Mouse (Mus musculus) heart, postnatal 0 days (tissue): Measurements from ENCODE around the gene Fam3b. TPM values are rescaled to one million over a fixed set of nuclear protein-coding genes. Genes with fewer than 3 reads are reported as not detected.

ENCODE experiments used
- ATAC-seq: fragments of 200-750 bp; cut with Nextera tagmentation; 2 replicates; pipeline ENCODE4 v1.8.0; 2017; ENCODE audit warnings: low read depth, moderate number of reproducible peaks, moderate library complexity; ENCODE audit not compliant: insufficient read depth
- DNase-seq: peaks from one replicate; pipeline ENCODE4 v3.0.0-alpha.2; 2016; ENCODE audit warnings: low spot score
- H3K27ac ChIP-seq: fragments of 300-500 bp; sonication (generic); 2 replicates; pipeline ENCODE4 v1.5.1; 2014; ENCODE audit warnings: low read depth, mild to moderate bottlenecking
- H3K27me3 ChIP-seq: fragments of 300-500 bp; sonication (generic); 2 replicates; pipeline ENCODE4 v1.6.1; 2014; ENCODE audit warnings: low read length, mixed read lengths; ENCODE audit not compliant: control insufficient read depth, insufficient read depth
- H3K36me3 ChIP-seq: fragments of 300-500 bp; sonication (generic); replicated peaks from 2 replicates; pipeline ENCODE4 v1.6.1; 2014; ENCODE audit warnings: low read length, mixed read lengths; ENCODE audit not compliant: control insufficient read depth, insufficient read depth
- H3K4me1 ChIP-seq: fragments of 300-500 bp; sonication (generic); 2 replicates; pipeline ENCODE4 v1.6.1; 2014; ENCODE audit warnings: antibody characterized with exemption; ENCODE audit not compliant: control insufficient read depth, insufficient read depth
- H3K4me2 ChIP-seq: fragments of 300-500 bp; sonication (generic); 2 replicates; pipeline ENCODE4 v1.6.1; 2014; ENCODE audit warnings: low read depth, mild to moderate bottlenecking, low read length, moderate library complexity
- H3K4me3 ChIP-seq: fragments of 300-500 bp; sonication (generic); 2 replicates; pipeline ENCODE4 v1.5.1; 2014; ENCODE audit warnings: low read depth, low read length
- H3K9ac ChIP-seq: fragments of 300-500 bp; sonication (generic); replicated peaks from 2 replicates; pipeline ENCODE4 v1.6.1; 2014; ENCODE audit warnings: low read depth, low read length, mixed read lengths
- H3K9me3 ChIP-seq: fragments of 300-500 bp; sonication (generic); replicated peaks from 2 replicates; pipeline ENCODE4 v1.6.1; 2016; ENCODE audit warnings: low read length; ENCODE audit not compliant: control insufficient read depth
- CTCF ChIP-seq: IDR thresholded peaks from 2 replicates; pipeline ENCODE4 v1.5.1; 2016; ENCODE audit warnings: antibody characterized with exemption, control low read depth, low read depth
- EP300 ChIP-seq: IDR thresholded peaks from 2 replicates; pipeline ENCODE4 v1.6.1; 2016; ENCODE audit warnings: antibody characterized with exemption, low read depth
- WGBS: fragments of 180-500 bp; shearing (Covaris S2); extraction: QIAGEN DNeasy Blood & Tissue Kit; methylation state at CpG from one replicate; pipeline ENCODE4 v1.1.7; 2014; 5-methylcytosine and 5-hydroxymethylcytosine counted together
- polyA plus RNA-seq: library from polyadenylated mRNA; unstranded; fragments of >200 nt; fragmentation: Nextera tagmentation; extraction: Ambion mirVana; gene quantifications from 2 replicates; pipeline ENCODE4 v1.2.1, GENCODE M21; 2015
- total RNA-seq: library from RNA; depleted of rRNA; stranded (reverse); fragments of >200 nt; gene quantifications from 2 replicates; pipeline ENCODE4 v1.2.3, GENCODE M21; 2014; ENCODE audit warnings: low replicate concordance; rRNA removed

The Fam3b gene
- total RNA-seq = not detected in 2 replicates
- not detected in 2 replicates for polyA plus RNA-seq

DNA sequence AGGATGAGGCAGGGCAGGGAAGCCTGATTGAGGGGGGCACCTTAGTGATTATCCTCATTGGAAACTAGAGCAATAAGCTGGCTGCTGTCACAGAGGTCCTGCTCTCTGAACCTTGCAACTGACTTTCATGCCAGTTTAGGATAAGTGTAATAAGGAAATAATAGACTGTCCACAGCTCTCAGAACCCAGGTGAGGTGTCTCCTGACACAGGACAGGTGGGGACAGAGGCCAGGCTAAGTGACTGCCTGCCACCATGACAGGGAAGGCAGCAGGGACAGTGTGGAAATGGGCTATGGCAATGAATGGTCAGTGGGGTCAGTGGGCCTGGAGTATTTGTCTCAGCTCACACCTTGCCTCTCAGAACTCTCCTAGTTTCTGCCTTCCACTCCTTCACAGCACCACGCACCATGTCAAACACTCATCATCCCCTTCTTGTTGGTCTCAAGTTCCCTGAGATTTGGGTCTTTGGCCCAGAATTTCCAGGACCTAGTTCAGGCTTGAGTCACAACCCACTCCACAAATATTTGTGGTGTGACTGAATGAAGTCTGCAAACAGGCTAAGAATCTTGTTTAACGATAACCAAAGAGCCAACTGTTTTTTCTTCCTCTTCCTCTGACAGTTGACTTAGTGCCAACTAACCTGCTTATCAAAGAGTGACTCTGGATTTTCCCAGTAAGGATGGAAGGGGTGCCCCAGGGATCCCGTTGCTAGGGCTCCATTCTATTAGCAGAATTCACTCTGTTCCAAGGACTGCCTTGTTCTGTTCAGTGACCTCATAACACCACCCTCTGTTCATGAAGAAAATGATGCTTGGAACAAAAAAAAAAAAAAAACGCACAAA, at the start of gene Fam3b:
TSS of gene Fam3b (minus strand) at position 718 of the 842 bp plus-strand sequence.
- TF ChIP-seq CTCF (no peak), EP300 (no peak)
- no peak within 1 kb of the TSS for H3K9ac ChIP-seq
- H3K4me3 ChIP-seq = no peak within 1 kb of the TSS
- H3K27ac ChIP-seq = no peak within 1 kb of the TSS
- no peaks in the 10 kb centered on the region for H3K4me1 ChIP-seq
- H3K4me2 ChIP-seq = no peak within 1 kb of the TSS
- H3K27me3 ChIP-seq = no peaks in the 10 kb centered on the region
- 49% methylated on average over 4 of the region's 4 CpGs for WGBS
- ATAC-seq (no peak), DNase-seq (no peak)
- H3K9me3 ChIP-seq = no peaks in the 10 kb centered on the region
- no peaks in the 10 kb centered on the region for H3K36me3 ChIP-seq

DNA sequence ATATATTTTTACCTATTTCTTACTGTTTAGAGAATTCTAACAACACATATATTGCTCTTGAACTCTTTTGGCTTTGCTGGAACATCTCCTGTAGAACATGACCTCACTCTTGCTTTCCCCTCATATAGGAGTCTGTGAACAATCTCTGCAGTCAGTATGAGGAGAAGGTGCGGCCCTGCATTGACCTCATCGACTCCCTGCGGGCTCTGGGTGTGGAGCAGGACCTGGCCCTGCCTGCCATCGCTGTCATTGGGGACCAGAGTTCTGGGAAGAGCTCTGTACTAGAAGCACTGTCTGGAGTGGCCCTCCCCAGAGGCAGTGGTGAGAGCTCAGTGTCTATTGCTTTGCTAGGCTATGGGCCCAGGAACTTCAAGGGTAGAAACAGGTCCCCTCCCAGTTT, 29.7 kb upstream of the Fam3b start:
- Histone ChIP-seq H3K4me3 (no peak overlapping the region), H3K27me3 (no peaks in the 10 kb centered on the region), H3K4me2 (no peak overlapping the region), H3K9me3 (peaks cover 8% of the 10 kb centered on the region; the same call in 1 of the 2 replicates), H3K9ac (no peak overlapping the region), H3K36me3 (peaks cover 30% of the 10 kb centered on the region), H3K27ac (no peak overlapping the region), H3K4me1 (no peaks in the 10 kb centered on the region)
- ATAC-seq (no peak), DNase-seq (no peak)
- TF ChIP-seq CTCF = no peak
- TF ChIP-seq EP300 = no peak
- WGBS = 75% methylated on average over 4 of the region's 4 CpGs

DNA sequence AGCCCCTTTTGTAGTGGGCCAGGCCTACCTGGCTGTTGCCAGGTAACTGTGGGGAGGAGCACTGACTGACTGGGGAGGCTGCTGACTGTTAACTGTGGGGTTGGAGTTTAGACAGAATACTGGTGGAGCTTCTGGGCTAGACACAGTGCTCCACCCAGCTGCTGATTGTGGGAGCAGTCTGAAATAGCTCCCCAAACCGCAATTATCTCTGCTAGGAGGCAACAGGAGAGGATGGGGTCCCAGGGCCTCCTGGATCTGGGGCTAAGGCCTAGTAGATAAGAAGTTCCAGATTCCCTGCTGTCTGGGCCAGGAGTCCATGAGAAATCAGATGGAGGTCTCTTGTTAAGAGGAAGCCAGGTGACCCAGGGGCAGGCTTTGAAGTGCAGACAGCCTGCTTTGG, 22.2 kb upstream of the Fam3b start:
- Histone ChIP-seq H3K27me3 (no peaks in the 10 kb centered on the region), H3K27ac (peak overlapping the region; percentile 99), H3K4me3 (peak overlapping the region; percentile 45), H3K9me3 (peaks cover 8% of the 10 kb centered on the region; the same call in 1 of the 2 replicates), H3K4me2 (peak overlapping the region; percentile 68), H3K9ac (peak overlapping the region; percentile 59), H3K4me1 (peaks cover 31% of the 10 kb centered on the region), H3K36me3 (peaks cover 12% of the 10 kb centered on the region)
- WGBS = 37% methylated on average over 1 of the region's 1 CpGs
- ATAC-seq (no peak), DNase-seq (no peak)
- TF ChIP-seq EP300 = no peak
- TF ChIP-seq CTCF = no peak

DNA sequence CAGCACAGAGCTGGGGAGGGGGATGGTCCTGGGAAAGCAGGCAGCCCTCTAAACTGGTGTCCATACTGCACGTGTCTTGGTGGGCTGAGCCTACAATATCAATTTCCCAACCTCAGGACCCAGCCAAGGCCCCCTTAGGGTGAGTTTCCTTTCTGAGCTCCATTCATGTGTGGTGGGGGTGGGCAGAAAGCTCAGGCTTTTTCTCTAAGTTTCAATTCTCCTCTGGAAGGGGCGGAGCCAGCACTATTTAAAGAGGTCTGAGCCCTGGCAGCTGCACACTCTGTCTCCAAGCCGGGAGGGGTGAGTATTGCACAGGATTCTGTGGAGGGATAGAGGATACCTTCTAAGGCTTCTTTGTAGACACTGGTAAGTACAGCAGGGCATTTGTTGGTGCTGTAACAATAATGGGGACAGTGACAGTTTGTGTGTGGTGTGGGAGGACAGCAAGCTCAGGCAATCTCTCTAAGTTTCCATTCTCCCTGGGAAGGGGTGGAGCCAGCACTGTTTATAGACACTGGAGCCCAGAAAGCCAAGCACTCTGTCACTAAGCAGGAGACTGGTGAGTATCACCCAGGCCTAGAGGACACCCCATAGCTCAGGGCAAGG, 21.3 kb upstream of the Fam3b start:
- ATAC-seq = peak; percentile 80

DNA sequence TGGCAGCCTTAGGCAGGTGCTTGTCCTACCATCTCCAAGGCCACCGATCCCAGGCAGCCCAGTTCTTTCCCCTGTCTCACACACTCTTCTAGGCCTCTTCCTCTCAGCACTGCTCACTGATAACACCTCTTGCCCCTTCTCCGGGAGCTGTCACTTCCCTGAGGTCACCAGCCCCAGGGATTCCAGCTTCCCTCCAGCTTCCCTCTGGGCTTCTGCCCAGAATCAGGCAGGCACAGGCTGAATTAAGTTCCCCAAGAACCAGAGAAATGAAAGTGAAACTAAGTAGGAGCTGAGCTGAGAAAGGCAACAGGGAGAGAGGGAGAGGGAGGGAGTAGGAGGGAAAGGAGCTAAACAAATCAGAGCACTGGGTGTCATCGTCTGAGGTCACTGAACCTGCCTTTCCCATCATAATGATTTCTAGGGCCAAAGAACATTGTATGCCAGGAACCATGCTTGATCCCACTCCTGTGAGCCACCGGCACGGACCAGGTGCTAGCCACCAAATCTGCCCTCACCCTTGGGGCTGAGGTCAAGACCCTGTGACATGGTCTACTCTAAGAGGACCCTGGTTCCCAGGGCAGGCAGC, 20.4 kb upstream of the Fam3b start:
- ATAC-seq (peak; percentile 81), DNase-seq (peak; percentile 94)
- Histone ChIP-seq H3K4me1 (peaks cover 31% of the 10 kb centered on the region), H3K27me3 (no peaks in the 10 kb centered on the region), H3K4me3 (peak overlapping the region; percentile 45), H3K27ac (peak overlapping the region; percentile 99), H3K9me3 (no peaks in the 10 kb centered on the region), H3K4me2 (peak overlapping the region; percentile 68), H3K36me3 (no peaks in the 10 kb centered on the region; the same call in 1 of the 2 replicates), H3K9ac (peak overlapping the region; percentile 59)
- WGBS = 14% methylated on average over 5 of the region's 5 CpGs
- TF ChIP-seq EP300 (no peak), CTCF (no peak)

More for the DNA sequence above, 21.3 kb upstream of the Fam3b start:
- peak; percentile 78 for DNase-seq
- no peaks in the 10 kb centered on the region for H3K9me3 ChIP-seq
- peak overlapping the region; percentile 59 for H3K9ac ChIP-seq
- peaks cover 6% of the 10 kb centered on the region; the same call in 1 of the 2 replicates for H3K36me3 ChIP-seq
- H3K27me3 ChIP-seq = no peaks in the 10 kb centered on the region
- 5% methylated on average over 3 of the region's 3 CpGs for WGBS
- peak overlapping the region; percentile 99 for H3K27ac ChIP-seq
- peak overlapping the region; percentile 45 for H3K4me3 ChIP-seq
- peaks cover 31% of the 10 kb centered on the region for H3K4me1 ChIP-seq
- H3K4me2 ChIP-seq = peak overlapping the region; percentile 68
- TF ChIP-seq CTCF (no peak), EP300 (no peak)
